Mouse (Mus musculus): ENCODE data around the gene Iffo2. TPM values are rescaled to one million over a fixed set of nuclear protein-coding genes. Genes with fewer than 3 reads are reported as not detected.

Gene Iffo2
- polyA plus RNA-seq, 1 experiment from 2014 or later: 5.9 TPM

GRCm38 (mm10) chr4:139574156-139574798, 43.9 kb downstream of the Iffo2 start:
- ATAC-seq (ENCODE audit: insufficient number of reproducible peaks, insufficient read depth, low FRiP score, low TSS enrichment, low read depth): peak; percentile 95
- no peaks in the 10 kb centered on the region for H3K9me3 ChIP-seq
- H3K4me2 ChIP-seq: peak overlapping the region; percentile 97
- H3K9ac ChIP-seq (replicated peaks): peak overlapping the region; percentile 83
- under 1% methylated on average over 51 of the region's 52 CpGs for WGBS
- no peaks in the 10 kb centered on the region; the same call in 1 of the 2 replicates for H3K27me3 ChIP-seq
- no peaks in the 10 kb centered on the region for H3K36me3 ChIP-seq
- H3K4me3 ChIP-seq (replicated peaks): peak overlapping the region; percentile 83
- peaks cover 39% of the 10 kb centered on the region for H3K4me1 ChIP-seq (replicated peaks)
- H3K27ac ChIP-seq: peak overlapping the region; percentile 88

GRCm38 (mm10) chr4:139574799-139575672, 44.7 kb downstream of the Iffo2 start:
- peak; percentile 50 for ATAC-seq (ENCODE audit: insufficient number of reproducible peaks, insufficient read depth, low FRiP score, low TSS enrichment, low read depth)
- H3K4me1 ChIP-seq (replicated peaks): peaks cover 46% of the 10 kb centered on the region
- no peaks in the 10 kb centered on the region; the same call in 1 of the 2 replicates for H3K27me3 ChIP-seq
- H3K27ac ChIP-seq: peak overlapping the region; percentile 88
- H3K9me3 ChIP-seq: no peaks in the 10 kb centered on the region
- no peaks in the 10 kb centered on the region for H3K36me3 ChIP-seq
- H3K4me2 ChIP-seq: peak overlapping the region; percentile 97
- peak overlapping the region; percentile 83 for H3K9ac ChIP-seq (replicated peaks)
- WGBS: under 1% methylated on average over 111 of the region's 111 CpGs
- peak overlapping the region; percentile 83 for H3K4me3 ChIP-seq (replicated peaks)

GRCm38 (mm10) chr4:139575673-139576003, 45.3 kb downstream of the Iffo2 start:
- H3K4me3 ChIP-seq (replicated peaks): peak overlapping the region; percentile 83

GRCm38 (mm10) chr4:139576251-139576880, 46.0 kb downstream of the Iffo2 start:
- Histone ChIP-seq H3K4me2 (peak overlapping the region; percentile 97), H3K36me3 (no peaks in the 10 kb centered on the region), H3K4me1 (replicated peaks) (peaks cover 59% of the 10 kb centered on the region), H3K27me3 (no peaks in the 10 kb centered on the region; the same call in 1 of the 2 replicates), H3K27ac (no peak overlapping the region), H3K4me3 (replicated peaks) (peak overlapping the region; percentile 83), H3K9ac (replicated peaks) (peak overlapping the region; percentile 5; the same call in 1 of the 2 replicates), H3K9me3 (no peaks in the 10 kb centered on the region)
- no peak for ATAC-seq (ENCODE audit: insufficient number of reproducible peaks, insufficient read depth, low FRiP score, low TSS enrichment, low read depth)
- 40% methylated on average over 14 of the region's 14 CpGs for WGBS

More at GRCm38 (mm10) chr4:139575673-139576003, 45.3 kb downstream of the Iffo2 start:
- Histone ChIP-seq H3K4me1 (replicated peaks) (peaks cover 52% of the 10 kb centered on the region), H3K9ac (replicated peaks) (peak overlapping the region; percentile 83), H3K27me3 (no peaks in the 10 kb centered on the region; the same call in 1 of the 2 replicates), H3K4me2 (peak overlapping the region; percentile 97), H3K27ac (peak overlapping the region; percentile 88), H3K9me3 (no peaks in the 10 kb centered on the region), H3K36me3 (no peaks in the 10 kb centered on the region)
- whole genome bisulfite sequencing: 9% methylated on average over 14 of the region's 14 CpGs
- no peak for ATAC-seq (ENCODE audit: insufficient number of reproducible peaks, insufficient read depth, low FRiP score, low TSS enrichment, low read depth)

- peaks cover 66% of the 10 kb centered on the region for H3K4me1 ChIP-seq (replicated peaks)
- WGBS: 81% methylated on average over 7 of the region's 7 CpGs
- ATAC-seq (ENCODE audit: insufficient number of reproducible peaks, insufficient read depth, low FRiP score, low TSS enrichment, low read depth): no peak
- no peaks in the 10 kb centered on the region; the same call in 1 of the 2 replicates for H3K27me3 ChIP-seq
- H3K9ac ChIP-seq (replicated peaks): peak overlapping the region; percentile 5; the same call in 1 of the 2 replicates
- peak overlapping the region; percentile 97 for H3K4me2 ChIP-seq
- no peaks in the 10 kb centered on the region for H3K36me3 ChIP-seq
- peak overlapping the region; percentile 83 for H3K4me3 ChIP-seq (replicated peaks)
- H3K27ac ChIP-seq: no peak overlapping the region
- H3K9me3 ChIP-seq: no peaks in the 10 kb centered on the region
Observed at GRCm38 (mm10) chr4:139577006-139577405, 46.7 kb downstream of the Iffo2 start.

- Histone ChIP-seq H3K27ac (0 out of 2 replicates have a peak overlapping the region, but pooled peaks have one; percentile 4), H3K9me3 (no peaks in the 10 kb centered on the region), H3K4me1 (replicated peaks) (peaks cover 79% of the 10 kb centered on the region), H3K36me3 (no peaks in the 10 kb centered on the region), H3K27me3 (no peaks in the 10 kb centered on the region), H3K4me3 (replicated peaks) (no peak overlapping the region), H3K4me2 (no peak overlapping the region), H3K9ac (replicated peaks) (no peak overlapping the region)
- 87% methylated on average over 8 of the region's 8 CpGs for WGBS
- no peak for ATAC-seq (ENCODE audit: insufficient number of reproducible peaks, insufficient read depth, low FRiP score, low TSS enrichment, low read depth)
Observed at GRCm38 (mm10) chr4:139578389-139578788, 48.0 kb downstream of the Iffo2 start.

- WGBS: 64% methylated on average over 10 of the region's 10 CpGs
- Histone ChIP-seq H3K36me3 (no peaks in the 10 kb centered on the region), H3K9ac (replicated peaks) (no peak overlapping the region), H3K9me3 (no peaks in the 10 kb centered on the region), H3K27ac (0 out of 2 replicates have a peak overlapping the region, but pooled peaks have one; percentile 4), H3K4me2 (no peak overlapping the region), H3K4me1 (replicated peaks) (peaks cover 73% of the 10 kb centered on the region), H3K27me3 (no peaks in the 10 kb centered on the region), H3K4me3 (replicated peaks) (no peak overlapping the region)
- no peak for ATAC-seq (ENCODE audit: insufficient number of reproducible peaks, insufficient read depth, low FRiP score, low TSS enrichment, low read depth)
Observed at GRCm38 (mm10) chr4:139579003-139579402, 48.7 kb downstream of the Iffo2 start.

- Histone ChIP-seq H3K9ac (replicated peaks) (peak overlapping the region; percentile 18; the same call in 1 of the 2 replicates), H3K27me3 (no peaks in the 10 kb centered on the region), H3K27ac (0 out of 2 replicates have a peak overlapping the region, but pooled peaks have one; percentile 23), H3K4me3 (replicated peaks) (no peak overlapping the region), H3K4me2 (no peak overlapping the region), H3K4me1 (replicated peaks) (peaks cover 73% of the 10 kb centered on the region), H3K9me3 (no peaks in the 10 kb centered on the region), H3K36me3 (no peaks in the 10 kb centered on the region)
- WGBS: 36% methylated on average over 6 of the region's 6 CpGs
- ATAC-seq (ENCODE audit: insufficient number of reproducible peaks, insufficient read depth, low FRiP score, low TSS enrichment, low read depth): no peak
Observed at GRCm38 (mm10) chr4:139579466-139579865, 49.1 kb downstream of the Iffo2 start.

- Histone ChIP-seq H3K9ac (replicated peaks) (peak overlapping the region; percentile 48), H3K9me3 (no peaks in the 10 kb centered on the region), H3K4me3 (replicated peaks) (peak overlapping the region; percentile 1), H3K27ac (peak overlapping the region; percentile 87), H3K27me3 (no peaks in the 10 kb centered on the region), H3K4me1 (replicated peaks) (peaks cover 71% of the 10 kb centered on the region), H3K36me3 (no peaks in the 10 kb centered on the region), H3K4me2 (peak overlapping the region; percentile 45)
- ATAC-seq (ENCODE audit: insufficient number of reproducible peaks, insufficient read depth, low FRiP score, low TSS enrichment, low read depth): peak; percentile 35; the same call in 1 of the 2 replicates
- WGBS: 1% methylated on average over 15 of the region's 15 CpGs
Observed at GRCm38 (mm10) chr4:139580663-139581336, 50.5 kb downstream of the Iffo2 start.

- Histone ChIP-seq H3K4me1 (replicated peaks) (peaks cover 65% of the 10 kb centered on the region), H3K27me3 (no peaks in the 10 kb centered on the region), H3K4me2 (peak overlapping the region; percentile 45), H3K36me3 (no peaks in the 10 kb centered on the region), H3K27ac (peak overlapping the region; percentile 87), H3K9ac (replicated peaks) (peak overlapping the region; percentile 48; the same call in 1 of the 2 replicates), H3K9me3 (no peaks in the 10 kb centered on the region), H3K4me3 (replicated peaks) (peak overlapping the region; percentile 1)
- 26% methylated on average over 6 of the region's 6 CpGs for WGBS
- no peak for ATAC-seq (ENCODE audit: insufficient number of reproducible peaks, insufficient read depth, low FRiP score, low TSS enrichment, low read depth)
Observed at GRCm38 (mm10) chr4:139581427-139582051, 51.2 kb downstream of the Iffo2 start.

All from limb, embryonic 12.5 days (tissue).